Mouse (Mus musculus) bone marrow macrophage, adult 2 months (primary cell): ENCODE results near the gene Spred1.

Experiments
- CTCF ChIP-seq: IDR thresholded peaks from 2 replicates; pipeline ENCODE4 v1.5.1; 2012; ENCODE audit warnings: low read depth, mild to moderate bottlenecking, low read length, moderate library complexity
- POLR2A ChIP-seq: IDR thresholded peaks from 2 replicates; pipeline ENCODE4 v1.6.1; 2012; ENCODE audit warnings: mild to moderate bottlenecking, low read depth, low read length, borderline replicate concordance

DNA sequence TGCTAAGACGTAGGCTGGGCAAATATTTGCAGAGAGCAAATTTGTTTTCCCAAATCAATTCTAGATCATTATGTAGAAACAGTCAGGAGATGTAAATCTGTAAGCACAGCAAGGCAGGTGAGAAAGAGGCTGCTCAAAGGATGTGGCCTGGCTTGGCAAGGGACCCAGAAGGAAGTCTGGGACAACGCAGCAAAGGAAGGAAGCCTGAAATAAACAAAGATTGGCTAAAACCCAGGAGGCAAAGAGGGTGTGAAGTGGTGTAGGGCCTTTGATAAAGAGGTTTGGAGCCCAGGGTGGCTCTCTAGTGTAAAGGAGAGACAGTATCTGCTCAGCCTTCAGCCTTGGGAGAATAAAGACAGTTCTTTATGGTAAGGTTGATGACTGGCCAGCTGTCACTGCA is 11.9 kb upstream of the Spred1 start:
- TF ChIP-seq POLR2A (no peak), CTCF (no peak)
